ENCODE assay signal across 14 mouse cellular contexts in the genomic region with DNA sequence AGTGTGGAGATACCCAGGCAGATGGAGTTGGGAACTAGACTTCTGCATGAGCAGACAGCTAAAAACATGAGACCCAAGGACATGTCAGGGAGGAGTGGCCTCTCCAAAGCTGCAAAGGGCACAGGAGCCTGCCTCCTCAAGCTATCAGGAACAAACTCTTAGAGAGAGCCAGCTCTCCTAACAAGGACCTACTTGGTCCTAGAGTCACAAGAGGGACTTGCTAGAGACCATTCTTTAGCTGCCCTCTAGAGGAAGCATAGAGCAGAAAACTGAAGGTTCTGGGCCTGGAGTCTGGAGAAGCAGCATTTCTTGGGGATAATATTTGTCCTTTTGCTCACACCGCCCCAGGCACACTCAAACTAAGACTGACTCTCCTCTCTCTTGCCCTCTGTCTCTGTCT.
DNase-seq lines count a peak whose midpoint lies in the region; ATAC-seq and TF ChIP-seq lines count a peak whose summit lies in the region.
"Had no signal": no experiment of that assay in that cellular context is flagged by ENCODE, and none has a peak within 500 bp of the region (broad histone marks: within the 10 kb centered on the region; RNA-seq: fewer than 3 reads in every experiment).

No protein-coding gene starts in this region.

- H3K9me3 ChIP-seq in heart, postnatal 0 days (replicated peaks; ENCODE audit: control insufficient read depth, low read length): no peaks in the 10 kb centered on the region
- no peaks in the 10 kb centered on the region for H3K9me3 ChIP-seq in hindbrain, embryonic 16.5 days (ENCODE audit: control insufficient read depth, low read length)
- H3K9me3 ChIP-seq: forebrain, embryonic 10.5 days; limb, embryonic 12.5 days; neural tube, embryonic 12.5 days; stomach, embryonic 15.5 days had no signal

- no peak overlapping the region for H3K4me3 ChIP-seq in heart, postnatal 0 days (ENCODE audit: low read depth, low read length)
- no peak overlapping the region for H3K4me3 ChIP-seq in hindbrain, embryonic 16.5 days (ENCODE audit: low read length)
- H3K4me3 ChIP-seq: forebrain, embryonic 10.5 days; limb, embryonic 12.5 days; neural tube, embryonic 12.5 days; stomach, embryonic 15.5 days had no signal

- no peak overlapping the region for H3K27ac ChIP-seq in heart, postnatal 0 days (ENCODE audit: low read depth)
- no peak overlapping the region for H3K27ac ChIP-seq in hindbrain, embryonic 16.5 days (ENCODE audit: low read depth, low read length)
- H3K27ac ChIP-seq: forebrain, embryonic 10.5 days; limb, embryonic 12.5 days; neural tube, embryonic 12.5 days; stomach, embryonic 15.5 days had no signal

- no peak overlapping the region for H3K9ac ChIP-seq in heart, postnatal 0 days (replicated peaks; ENCODE audit: low read depth, low read length)
- H3K9ac ChIP-seq in hindbrain, embryonic 16.5 days (ENCODE audit: low read depth, low read length): no peak overlapping the region
- H3K9ac ChIP-seq: limb, embryonic 12.5 days; neural tube, embryonic 12.5 days; stomach, embryonic 15.5 days had no signal

- no peak for DNase-seq in heart, postnatal 0 days (ENCODE audit: low spot score)
- DNase-seq in heart, postnatal 4 days: no peak
- peak; percentile 31 to 64 for DNase-seq in lung, adult 18-20 months
- no peak for DNase-seq in lung, postnatal 14 days
- DNase-seq in brain, adult 2 months (ENCODE audit: low read depth, low spot score): peak; percentile 29
- DNase-seq in retina, embryonic 14.5 days (ENCODE audit: low spot score): peak; percentile 24
- DNase-seq: gastrocnemius, postnatal 25 days; right cerebral cortex, postnatal 25 days had no signal

- ATAC-seq in heart, postnatal 0 days (ENCODE audit: insufficient read depth, low read depth): 0 out of 2 replicates have a peak, but pooled peaks have one; percentile 24
- no peak for ATAC-seq in inflammation-experienced regulatory T-cells, adult 6 months
- ATAC-seq in hindbrain, embryonic 16.5 days: no peak

- TF ChIP-seq EP300 in heart, postnatal 0 days (IDR thresholded peaks at IDR 0.05; ENCODE audit: low read depth): no peak

- no peak overlapping the region for H3K4me2 ChIP-seq in heart, postnatal 0 days (ENCODE audit: low read depth, low read length)
- no peak overlapping the region for H3K4me2 ChIP-seq in hindbrain, embryonic 16.5 days (ENCODE audit: low read length)
- H3K4me2 ChIP-seq: limb, embryonic 12.5 days; neural tube, embryonic 12.5 days; stomach, embryonic 15.5 days had no signal

- H3K4me1 ChIP-seq in heart, postnatal 0 days (ENCODE audit: control insufficient read depth, insufficient read depth): no peaks in the 10 kb centered on the region
- H3K4me1 ChIP-seq in hindbrain, embryonic 16.5 days (ENCODE audit: control insufficient read depth, insufficient read depth, low read depth, low read length): peaks cover 2% of the 10 kb centered on the region; the same call in 1 of the 2 replicates
- H3K4me1 ChIP-seq: neural tube, embryonic 12.5 days had no signal

- H3K27me3 ChIP-seq in heart, postnatal 0 days (ENCODE audit: control insufficient read depth, insufficient read depth, low read length): no peaks in the 10 kb centered on the region
- H3K27me3 ChIP-seq in hindbrain, embryonic 16.5 days (replicated peaks; ENCODE audit: control insufficient read depth, insufficient read depth, low read length): no peaks in the 10 kb centered on the region
- H3K27me3 ChIP-seq: limb, embryonic 12.5 days; neural tube, embryonic 12.5 days; stomach, embryonic 15.5 days had no signal

- H3K36me3 ChIP-seq in heart, postnatal 0 days (replicated peaks; ENCODE audit: control insufficient read depth, insufficient read depth, low read length): no peaks in the 10 kb centered on the region
- no peaks in the 10 kb centered on the region for H3K36me3 ChIP-seq in hindbrain, embryonic 16.5 days (ENCODE audit: control insufficient read depth, insufficient read depth, low read length)
- H3K36me3 ChIP-seq: forebrain, embryonic 10.5 days; limb, embryonic 12.5 days; neural tube, embryonic 12.5 days; stomach, embryonic 15.5 days had no signal

- TF ChIP-seq CTCF in heart, postnatal 0 days (IDR thresholded peaks at IDR 0.05; ENCODE audit: low read depth): peak; percentile 47

- WGBS in heart, postnatal 0 days: 69% methylated on average over 1 of the region's 1 CpGs
- 65% methylated on average over 1 of the region's 1 CpGs for WGBS in hindbrain, embryonic 16.5 days

Comparison
In these comparisons a context has a peak if more than half of its experiments do, and no peak if none do; other contexts are left out.
1. DNase-seq: peak in lung, adult 18-20 months (2 of 2), brain, adult 2 months (single experiment) and retina, embryonic 14.5 days (single experiment); none in heart, postnatal 0 days (single experiment), heart, postnatal 4 days (single experiment) and lung, postnatal 14 days (single experiment).